In the genomic region with DNA sequence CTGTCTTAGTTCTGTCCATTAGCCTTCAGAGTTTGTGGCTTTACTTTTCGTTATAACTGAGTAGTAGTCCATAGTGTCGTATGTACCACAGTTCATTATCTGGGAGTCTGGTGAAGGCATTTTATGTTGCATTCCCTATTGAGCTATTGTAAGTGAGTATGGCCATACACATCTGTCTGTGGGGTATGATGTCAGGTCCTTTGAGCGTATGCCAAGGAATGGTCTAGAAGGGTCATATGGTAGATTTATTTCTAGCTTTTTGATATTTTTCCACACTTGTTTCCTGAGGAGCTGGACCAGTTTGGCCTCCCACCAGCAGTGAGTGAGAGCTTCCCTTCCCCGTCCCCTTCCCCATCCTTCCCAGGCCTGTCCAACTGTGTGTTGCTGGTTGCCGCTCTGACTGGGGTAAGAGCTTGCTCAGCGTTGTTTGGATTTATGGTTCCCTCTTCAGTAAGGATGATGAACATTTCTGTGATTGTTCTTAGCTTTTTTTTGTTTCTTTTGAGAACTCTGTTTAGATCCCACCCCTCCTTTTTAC, we compare ENCODE assay signal across 11 mouse cellular contexts. TPM values are rescaled to one million over a fixed set of nuclear protein-coding genes. Genes with fewer than 3 reads are reported as not detected.
DNase-seq lines count a peak whose midpoint lies in the region; ATAC-seq lines count a peak whose summit lies in the region.
"Had no signal": no experiment of that assay in that cellular context is flagged by ENCODE, and none has a peak within 500 bp of the region (broad histone marks: within the 10 kb centered on the region; RNA-seq: fewer than 3 reads in every experiment).

No protein-coding gene starts in this region.

- no peak overlapping the region for H3K4me2 ChIP-seq in lung, embryonic 15.5 days
- H3K4me2 ChIP-seq: hindbrain, embryonic 15.5 days had no signal

- H3K27me3 ChIP-seq in heart, embryonic 10.5 days (ENCODE audit: insufficient read depth, poor library complexity, severe bottlenecking): no peaks in the 10 kb centered on the region
- no peaks in the 10 kb centered on the region for H3K27me3 ChIP-seq in lung, embryonic 15.5 days
- H3K27me3 ChIP-seq: hindbrain, embryonic 15.5 days had no signal

- no peak overlapping the region for H3K9ac ChIP-seq in lung, embryonic 15.5 days
- H3K9ac ChIP-seq: forebrain, postnatal 0 days; hindbrain, embryonic 15.5 days had no signal

- intact Hi-C loops in heart, postnatal 10 days (cut with DNase I): no loop called here

- no peaks in the 10 kb centered on the region for H3K9me3 ChIP-seq in heart, embryonic 10.5 days
- no peaks in the 10 kb centered on the region for H3K9me3 ChIP-seq in lung, embryonic 15.5 days
- H3K9me3 ChIP-seq: hindbrain, embryonic 15.5 days had no signal

- H3K27ac ChIP-seq in heart, embryonic 10.5 days: no peak overlapping the region
- peak overlapping the region; percentile 16; the same call in 1 of the 2 replicates for H3K27ac ChIP-seq in lung, embryonic 15.5 days
- H3K27ac ChIP-seq: hindbrain, embryonic 15.5 days had no signal

- peak; percentile 18 to 30 for DNase-seq in heart, postnatal 10 days
- no peak for DNase-seq in heart, embryonic 10.5 days (ENCODE audit: low spot score)
- DNase-seq in lung, postnatal 36 days: no peak
- DNase-seq in ovary, adult 18-20 months (ENCODE audit: low spot score): no peak
- DNase-seq: forebrain, postnatal 0 days; gastrocnemius, postnatal 10 days; thymus, postnatal 14 days had no signal

- WGBS in heart, embryonic 10.5 days: 86% methylated on average over 6 of the region's 6 CpGs
- WGBS in lung, embryonic 15.5 days: 65% methylated on average over 6 of the region's 6 CpGs

- H3K36me3 ChIP-seq in heart, embryonic 10.5 days: peaks cover 6% of the 10 kb centered on the region
- peaks cover 4% of the 10 kb centered on the region; the same call in 1 of the 2 replicates for H3K36me3 ChIP-seq in lung, embryonic 15.5 days

- H3K4me1 ChIP-seq in heart, embryonic 10.5 days: peaks cover 22% of the 10 kb centered on the region
- H3K4me1 ChIP-seq in lung, embryonic 15.5 days: peaks cover 11% of the 10 kb centered on the region; the same call in 1 of the 2 replicates

- ATAC-seq in lung, embryonic 15.5 days (ENCODE audit: borderline replicate concordance, extremely low read depth, low FRiP score, low TSS enrichment): peak; percentile 57; the same call in 1 of the 2 replicates
- ATAC-seq in erythroid progenitor cell, adult 5-6 weeks (replicated peaks; ENCODE audit: low FRiP score, poor library complexity, severe bottlenecking): peak; percentile 13; the same call in 1 of the 2 replicates
- peak; percentile 23 for ATAC-seq in megakaryocyte-erythroid progenitor cell, adult 5-6 weeks (replicated peaks; ENCODE audit: low FRiP score, low TSS enrichment, poor library complexity, severe bottlenecking)
- ATAC-seq: forebrain, postnatal 0 days had no signal

- no peak overlapping the region for H3K4me3 ChIP-seq in heart, embryonic 10.5 days
- no peak overlapping the region for H3K4me3 ChIP-seq in lung, embryonic 15.5 days
- H3K4me3 ChIP-seq: hindbrain, embryonic 15.5 days had no signal

RNA-seq across cellular contexts. Expression of a gene that starts 58.1 kb away (rescaled TPM):
- total RNA-seq in heart, postnatal 10 days (2021): 10 to 100 TPM; 40.0 to 42.5 TPM
- polyA plus RNA-seq in heart, embryonic 10.5 days (2016; fragmentation: Nextera tagmentation; extraction: Ambion mirVana): 18.3 and 22.0 TPM in 2 replicates
- polyA plus RNA-seq in lung, embryonic 15.5 days (2015; fragmentation: Nextera tagmentation; extraction: Ambion mirVana): 20.8 and 21.7 TPM in 2 replicates
- total RNA-seq in erythroid progenitor cell, adult 5-6 weeks (2015; ENCODE audit: low replicate concordance): 81.3 and 89.0 TPM in 2 replicates
- 78.7 and 94.4 TPM in 2 replicates for total RNA-seq in erythroid progenitor cell, adult 5-6 weeks (2017; ENCODE audit: low replicate concordance)
- 91.7 and 92.2 TPM in 2 replicates for total RNA-seq in megakaryocyte-erythroid progenitor cell, adult 5-6 weeks (2014; fragmentation: Nextera tagmentation)
- 46.8 and 64.6 TPM in 2 replicates for total RNA-seq in megakaryocyte-erythroid progenitor cell, adult 5-6 weeks (2017)

Comparison
In these comparisons a context has a peak if more than half of its experiments do, and no peak if none do; other contexts are left out.
1. DNase-seq: peak in heart, postnatal 10 days (2 of 2); none in heart, embryonic 10.5 days (single experiment), lung, postnatal 36 days (single experiment) and ovary, adult 18-20 months (single experiment).
2. Peak in every context shown above with its lines, with median percentiles within 50 percentile points of each other: ATAC-seq.